Mouse (Mus musculus): Measurements from ENCODE around the gene Pgm5. TPM values are rescaled to one million over a fixed set of nuclear protein-coding genes. Genes with fewer than 3 reads are reported as not detected.
"Not testable (repeated sequence)": the region's sequence is repeated elsewhere in the genome, so short reads cannot be mapped to it uniquely, and the experiment has no call there.

Pgm5 gene
- total and polyA plus RNA-seq, 2 experiments from 2014 or later: 0.57 to 11.7 TPM

- no peak overlapping the region for H3K4me3 ChIP-seq (ENCODE audit: low read depth, low read length)
- H3K4me2 ChIP-seq (ENCODE audit: low read depth, low read length, poor library complexity, severe bottlenecking): no peak overlapping the region
- no peak overlapping the region for H3K27ac ChIP-seq (ENCODE audit: low read depth, low read length)
- no peak overlapping the region for H3K9ac ChIP-seq (replicated peaks; ENCODE audit: low read length, poor library complexity, severe bottlenecking)
- 82% methylated on average over 7 of the region's 7 CpGs for WGBS
- no peaks in the 10 kb centered on the region for H3K27me3 ChIP-seq (ENCODE audit: insufficient read depth, low read length)
- H3K36me3 ChIP-seq (ENCODE audit: insufficient read depth, low read length): no peaks in the 10 kb centered on the region
- no peak for ATAC-seq (ENCODE audit: low FRiP score)
- DNase-seq (ENCODE audit: low spot score): no peak
- H3K4me1 ChIP-seq (ENCODE audit: insufficient read depth, low read length): no peaks in the 10 kb centered on the region
- no peak for TF ChIP-seq CTCF (IDR thresholded peaks at IDR 0.05)
- no peaks in the 10 kb centered on the region for H3K9me3 ChIP-seq (ENCODE audit: low read length)
These were observed 154.4 kb downstream of the Pgm5 start for GRCm38 (mm10) chr19:24707071-24707906.

GRCm38 (mm10) chr19:24705395-24705794, 156.3 kb downstream of the Pgm5 start:
- no peaks in the 10 kb centered on the region for H3K27me3 ChIP-seq (ENCODE audit: insufficient read depth, low read length)
- peak; percentile 76 for TF ChIP-seq CTCF (IDR thresholded peaks at IDR 0.05)
- H3K27ac ChIP-seq (ENCODE audit: low read depth, low read length): no peak overlapping the region
- H3K9ac ChIP-seq (replicated peaks; ENCODE audit: low read length, poor library complexity, severe bottlenecking): no peak overlapping the region
- H3K4me3 ChIP-seq (ENCODE audit: low read depth, low read length): no peak overlapping the region
- H3K36me3 ChIP-seq (ENCODE audit: insufficient read depth, low read length): no peaks in the 10 kb centered on the region
- H3K4me1 ChIP-seq (ENCODE audit: insufficient read depth, low read length): no peaks in the 10 kb centered on the region
- 77% methylated on average over 1 of the region's 1 CpGs for WGBS
- no peak overlapping the region for H3K4me2 ChIP-seq (ENCODE audit: low read depth, low read length, poor library complexity, severe bottlenecking)
- no peak for ATAC-seq (ENCODE audit: low FRiP score)
- H3K9me3 ChIP-seq (ENCODE audit: low read length): no peaks in the 10 kb centered on the region
- peak; percentile 73 for DNase-seq (ENCODE audit: low spot score)

GRCm38 (mm10) chr19:24704326-24704725, 157.3 kb downstream of the Pgm5 start:
- no peak overlapping the region for H3K9ac ChIP-seq (replicated peaks; ENCODE audit: low read length, poor library complexity, severe bottlenecking)
- WGBS: 89% methylated on average over 2 of the region's 2 CpGs
- no peaks in the 10 kb centered on the region for H3K9me3 ChIP-seq (ENCODE audit: low read length)
- no peak for DNase-seq (ENCODE audit: low spot score)
- H3K27ac ChIP-seq (ENCODE audit: low read depth, low read length): no peak overlapping the region
- no peak overlapping the region for H3K4me3 ChIP-seq (ENCODE audit: low read depth, low read length)
- no peak for TF ChIP-seq CTCF (IDR thresholded peaks at IDR 0.05)
- H3K4me1 ChIP-seq (ENCODE audit: insufficient read depth, low read length): no peaks in the 10 kb centered on the region
- H3K36me3 ChIP-seq (ENCODE audit: insufficient read depth, low read length): no peaks in the 10 kb centered on the region
- ATAC-seq (ENCODE audit: low FRiP score): no peak
- no peak overlapping the region for H3K4me2 ChIP-seq (ENCODE audit: low read depth, low read length, poor library complexity, severe bottlenecking)
- no peaks in the 10 kb centered on the region for H3K27me3 ChIP-seq (ENCODE audit: insufficient read depth, low read length)

- Histone ChIP-seq H3K9me3 (ENCODE audit: low read length) (no peaks in the 10 kb centered on the region), H3K9ac (replicated peaks; ENCODE audit: low read length, poor library complexity, severe bottlenecking) (no peak overlapping the region), H3K4me2 (ENCODE audit: low read depth, low read length, poor library complexity, severe bottlenecking) (no peak overlapping the region), H3K4me1 (ENCODE audit: insufficient read depth, low read length) (no peaks in the 10 kb centered on the region), H3K36me3 (ENCODE audit: insufficient read depth, low read length) (no peaks in the 10 kb centered on the region), H3K27ac (ENCODE audit: low read depth, low read length) (no peak overlapping the region), H3K4me3 (ENCODE audit: low read depth, low read length) (no peak overlapping the region), H3K27me3 (ENCODE audit: insufficient read depth, low read length) (no peaks in the 10 kb centered on the region)
- no peak for TF ChIP-seq CTCF (IDR thresholded peaks at IDR 0.05)
- WGBS: 84% methylated on average over 8 of the region's 8 CpGs
- ATAC-seq (ENCODE audit: low FRiP score) (no peak), DNase-seq (ENCODE audit: low spot score) (no peak)
These were observed 158.0 kb downstream of the Pgm5 start for GRCm38 (mm10) chr19:24703680-24704079.

GRCm38 (mm10) chr19:24703168-24703567, 158.5 kb downstream of the Pgm5 start:
- not testable (repeated sequence) for H3K4me3 ChIP-seq (ENCODE audit: low read depth, low read length); DNase-seq (ENCODE audit: low spot score); H3K4me1 ChIP-seq (ENCODE audit: insufficient read depth, low read length); H3K27me3 ChIP-seq (ENCODE audit: insufficient read depth, low read length); H3K36me3 ChIP-seq (ENCODE audit: insufficient read depth, low read length); H3K4me2 ChIP-seq (ENCODE audit: low read depth, low read length, poor library complexity, severe bottlenecking); H3K27ac ChIP-seq (ENCODE audit: low read depth, low read length); H3K9ac ChIP-seq (replicated peaks; ENCODE audit: low read length, poor library complexity, severe bottlenecking); H3K9me3 ChIP-seq (ENCODE audit: low read length); ATAC-seq (ENCODE audit: low FRiP score)
- TF ChIP-seq CTCF (IDR thresholded peaks at IDR 0.05): peak; percentile 69
- 54% methylated on average over 1 of the region's 1 CpGs for WGBS

- Histone ChIP-seq H3K36me3 (ENCODE audit: insufficient read depth, low read length) (no peaks in the 10 kb centered on the region), H3K4me3 (ENCODE audit: low read depth, low read length) (no peak overlapping the region), H3K4me2 (ENCODE audit: low read depth, low read length, poor library complexity, severe bottlenecking) (no peak overlapping the region), H3K9ac (replicated peaks; ENCODE audit: low read length, poor library complexity, severe bottlenecking) (no peak overlapping the region), H3K27ac (ENCODE audit: low read depth, low read length) (no peak overlapping the region), H3K27me3 (ENCODE audit: insufficient read depth, low read length) (no peaks in the 10 kb centered on the region), H3K9me3 (ENCODE audit: low read length) (no peaks in the 10 kb centered on the region), H3K4me1 (ENCODE audit: insufficient read depth, low read length) (no peaks in the 10 kb centered on the region)
- WGBS: 81% methylated on average over 8 of the region's 8 CpGs
- TF ChIP-seq CTCF (IDR thresholded peaks at IDR 0.05): peak; percentile 37
- no peak for DNase-seq (ENCODE audit: low spot score)
- ATAC-seq (ENCODE audit: low FRiP score): no peak
These were observed 159.9 kb downstream of the Pgm5 start for GRCm38 (mm10) chr19:24701716-24702115.
